Mouse (Mus musculus) bone marrow macrophage, adult 2 months (primary cell): ENCODE measurements around the gene Serinc5.

Source experiments
- CTCF ChIP-seq: IDR thresholded peaks from 2 replicates; pipeline ENCODE4 v1.5.1; 2012; ENCODE audit warnings: low read depth, mild to moderate bottlenecking, low read length, moderate library complexity
- POLR2A ChIP-seq: IDR thresholded peaks from 2 replicates; pipeline ENCODE4 v1.6.1; 2012; ENCODE audit warnings: mild to moderate bottlenecking, low read depth, low read length, borderline replicate concordance

- no peak for TF ChIP-seq CTCF
- TF ChIP-seq POLR2A, result no peak
Measured at GRCm38 (mm10) chr13:92740671-92741270, 129.9 kb downstream of the Serinc5 start.
